Mouse (Mus musculus) cerebellum, adult 9-11 months (tissue): ENCODE measurements at regions not wholly inside any gene's neighbourhood (a gene's known extent, or its start where the extent isn't known, plus 50 kb on each side); places are given as distances from the start of the nearest gene placed in this dataset.
"Not testable (repeated sequence)": the region's sequence is repeated elsewhere in the genome, so short reads cannot be mapped to it uniquely, and the experiment has no call there.

ENCODE experiments used
- DNase-seq: peaks from one replicate; pipeline ENCODE4 v3.0.0; 2022

DNA sequence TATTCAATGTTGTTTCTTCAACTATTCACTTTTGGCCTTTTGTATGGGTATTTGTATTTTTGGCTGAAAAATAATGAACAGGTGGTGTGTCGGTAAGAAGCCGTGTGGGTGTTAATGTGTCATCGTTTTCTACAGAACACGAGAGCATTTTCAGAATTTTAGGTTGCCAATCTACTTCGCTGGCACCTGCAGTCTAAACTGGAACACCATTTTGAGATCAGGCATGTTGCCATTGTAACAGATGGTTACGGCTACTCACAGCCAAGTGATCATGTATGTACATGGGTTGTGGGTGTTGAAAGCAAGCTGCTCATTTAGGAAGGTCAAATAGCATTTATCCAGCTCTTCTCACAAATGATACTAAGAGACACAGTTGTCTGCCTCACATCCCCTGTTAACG, 167.2 kb upstream of the Gm21833 start:
- DNase-seq: peak; percentile 96

- no peak for DNase-seq
These were observed 153.3 kb upstream of the Gm21833 start for GRCm38 (mm10) chr16:82674926-82675325.

- not testable (repeated sequence) for DNase-seq
These were observed 145.1 kb upstream of the Gm21833 start for GRCm38 (mm10) chr16:82683113-82683512.

DNA sequence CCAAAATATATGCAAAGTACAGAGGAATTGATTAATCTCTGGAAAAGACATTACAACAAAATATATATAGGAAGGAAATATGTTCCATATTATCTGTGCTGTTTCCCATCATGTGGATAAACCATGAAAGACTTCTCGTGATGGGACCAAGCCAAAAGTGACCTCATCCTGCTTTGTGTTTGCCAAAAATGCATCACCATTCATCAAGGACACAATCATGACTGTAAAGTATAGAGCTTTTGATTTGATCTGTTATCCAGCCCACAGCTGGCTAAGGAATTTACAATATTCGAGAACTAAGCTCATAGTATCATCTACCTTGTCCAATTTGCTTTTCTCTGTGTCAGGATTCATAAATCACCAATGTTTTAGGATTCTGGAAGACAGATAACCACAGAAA, 127.3 kb upstream of the Gm21833 start:
- no peak for DNase-seq

DNA sequence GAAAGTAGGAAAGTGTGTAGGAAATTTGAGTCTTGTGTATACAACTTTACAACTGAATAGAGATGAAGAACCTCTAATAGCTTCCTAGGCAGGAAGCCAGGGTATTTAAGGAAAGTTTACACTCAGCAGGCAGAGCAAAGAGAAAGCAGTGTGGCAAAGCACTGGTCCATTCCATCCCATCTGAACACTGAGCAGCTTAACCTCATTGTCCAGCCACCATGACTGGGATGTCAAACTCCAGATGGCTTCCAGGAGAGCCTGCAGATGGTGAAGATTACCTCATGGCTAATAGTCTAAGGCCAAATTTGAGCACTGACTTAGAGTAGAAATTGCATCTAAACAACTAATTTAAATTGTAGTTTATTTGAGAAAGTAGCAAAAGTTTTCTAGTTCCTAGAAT, 117.0 kb upstream of the Gm21833 start:
- peak; percentile 86 for DNase-seq

DNA sequence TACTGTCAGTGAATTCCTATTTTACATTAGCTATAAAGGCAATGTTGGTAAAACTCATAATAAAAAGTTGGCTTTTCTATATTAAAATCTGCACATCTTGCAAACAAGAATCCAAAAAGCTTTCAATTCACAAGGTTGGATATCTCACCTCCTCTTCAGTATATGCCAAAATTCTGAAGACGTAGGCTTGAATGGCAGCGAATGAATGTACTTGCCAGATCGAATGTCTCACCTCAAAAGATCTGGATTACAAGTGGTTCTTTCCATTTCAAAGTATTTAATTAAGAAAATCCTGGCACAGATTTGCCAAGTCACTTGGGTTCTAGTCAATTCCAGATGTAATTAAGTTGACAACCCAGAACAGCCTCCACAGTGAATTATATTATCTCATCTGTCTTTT, 94.1 kb upstream of the Gm21833 start:
- DNase-seq: no peak

- no peak for DNase-seq
These were observed 69.7 kb upstream of the Gm21833 start for GRCm38 (mm10) chr16:82758466-82758865.
